Mouse (Mus musculus) liver, embryonic 11.5 days (tissue): Measurements from ENCODE around the gene Olfr434. TPM values are rescaled to one million over a fixed set of nuclear protein-coding genes. Genes with fewer than 3 reads are reported as not detected.

Experiments
- ATAC-seq: fragments of 200-750 bp; cut with Nextera tagmentation; replicated peaks from 2 replicates; pipeline ENCODE4 v1.8.0; 2017; ENCODE audit warnings: moderate number of reproducible peaks, mild to moderate bottlenecking, moderate TSS enrichment, moderate library complexity; ENCODE audit not compliant: low FRiP score
- DNase-seq: peaks from one replicate; pipeline ENCODE4 v3.0.0-alpha.2; 2017; ENCODE audit warnings: low spot score
- H3K27ac ChIP-seq: fragments of 300-500 bp; sonication (generic); 2 replicates; pipeline ENCODE4 v1.5.1; 2014; ENCODE audit warnings: mild to moderate bottlenecking, low read depth, low read length, control low read depth
- H3K27me3 ChIP-seq: fragments of 300-500 bp; sonication (generic); replicated peaks from 2 replicates; pipeline ENCODE4 v1.6.1; 2014; ENCODE audit warnings: low read length, mixed read lengths; ENCODE audit not compliant: control insufficient read depth, insufficient read depth
- H3K36me3 ChIP-seq: fragments of 300-500 bp; sonication (generic); 2 replicates; pipeline ENCODE4 v1.6.1; 2014; ENCODE audit warnings: mild to moderate bottlenecking, low read length, moderate library complexity, mixed read lengths; ENCODE audit not compliant: control insufficient read depth, insufficient read depth
- H3K4me1 ChIP-seq: fragments of 300-500 bp; sonication (generic); replicated peaks from 2 replicates; pipeline ENCODE4 v1.6.1; 2014; ENCODE audit warnings: low read length, mixed read lengths; ENCODE audit not compliant: control insufficient read depth, insufficient read depth
- H3K4me2 ChIP-seq: fragments of 300-500 bp; sonication (generic); 2 replicates; pipeline ENCODE4 v1.6.1; 2014; ENCODE audit warnings: mild to moderate bottlenecking, control low read depth, moderate library complexity
- H3K4me3 ChIP-seq: fragments of 300-500 bp; sonication (generic); 2 replicates; pipeline ENCODE4 v1.5.1; 2014; ENCODE audit warnings: low read depth, low read length, control low read depth
- H3K9ac ChIP-seq: fragments of 300-500 bp; sonication (generic); 2 replicates; pipeline ENCODE4 v1.6.1; 2014; ENCODE audit warnings: low read depth, low read length, control low read depth
- H3K9me3 ChIP-seq: fragments of 300-500 bp; sonication (generic); 2 replicates; pipeline ENCODE4 v1.6.1; 2016; ENCODE audit warnings: low read length, inconsistent platforms, mixed read lengths; ENCODE audit not compliant: control insufficient read depth
- whole genome bisulfite sequencing: fragments of 180-500 bp; shearing (Covaris S2); extraction: QIAGEN DNeasy Blood & Tissue Kit; methylation state at CpG from one replicate; pipeline ENCODE4 v1.1.7; 2014; 5-methylcytosine and 5-hydroxymethylcytosine counted together
- polyA plus RNA-seq: library from polyadenylated mRNA; unstranded; fragments of >200 nt; fragmentation: Nextera tagmentation; extraction: Ambion mirVana; gene quantifications from 2 replicates; pipeline ENCODE4 v1.2.1, GENCODE M21; 2014

Gene Olfr434
- polyA plus RNA-seq, 1 experiment from 2014 or later = not detected

- Histone ChIP-seq H3K27ac (no peak overlapping the region), H3K9ac (no peak overlapping the region), H3K4me1 (no peaks in the 10 kb centered on the region), H3K36me3 (no peaks in the 10 kb centered on the region), H3K4me3 (peak overlapping the region; percentile 62), H3K9me3 (no peaks in the 10 kb centered on the region), H3K27me3 (peaks cover 6% of the 10 kb centered on the region), H3K4me2 (peak overlapping the region; percentile 79)
- WGBS = 7% methylated on average over 8 of the region's 8 CpGs
- ATAC-seq (peak; percentile 58; the same call in 1 of the 2 replicates), DNase-seq (peak; percentile 40)
Observed at GRCm38 (mm10) chr6:43266356-43266755, 53.5 kb downstream of the Olfr434 start.

Other genes with a start within 250 kb of the Olfr434 start
- gene Olfr441, start 106.7 kb upstream of the Olfr434 start, polyA plus RNA-seq = not detected in 2 replicates
- not detected in 2 replicates for gene Olfr237-ps1, start 66.5 kb upstream of the Olfr434 start, polyA plus RNA-seq
- gene Olfr437, start 49.7 kb upstream of the Olfr434 start, polyA plus RNA-seq = not detected in 2 replicates
- not detected in 2 replicates for gene Olfr13, start 40.9 kb upstream of the Olfr434 start, polyA plus RNA-seq
- not detected in 2 replicates for gene Olfr435, start 15.9 kb upstream of the Olfr434 start, polyA plus RNA-seq
- not detected in 2 replicates for gene Olfr47, start 18.5 kb downstream of the Olfr434 start, polyA plus RNA-seq
- gene Arhgef5, start 52.6 kb downstream of the Olfr434 start, polyA plus RNA-seq = 3.1 and 3.8 TPM in 2 replicates
- not detected in 2 replicates for gene Nobox, start 96.5 kb downstream of the Olfr434 start, polyA plus RNA-seq